Mouse (Mus musculus): ENCODE measurements at regions not wholly inside any gene's neighbourhood (a gene's known extent, or its start where the extent isn't known, plus 50 kb on each side); places are given as distances from the start of the nearest gene placed in this dataset.
A peak's percentile ranks its signal among the peaks of the same experiment; 100 is the strongest.

- no peak for DNase-seq
- intact Hi-C loops (cut with DNase I; ENCODE audit: low total_unique reads): no loop called here
These were observed 531.7 kb upstream of the Mctp2 start for GRCm38 (mm10) chr7:72837992-72838655.

- peak; percentile 27 for DNase-seq
- intact Hi-C loops (cut with DNase I; ENCODE audit: low total_unique reads): no loop called here
These were observed 524.0 kb upstream of the Rgma start for GRCm38 (mm10) chr7:72851346-72851745.

GRCm38 (mm10) chr7:72854501-72855002 is 520.8 kb upstream of the Rgma start:
- no peak for DNase-seq
- intact Hi-C loops (cut with DNase I; ENCODE audit: low total_unique reads): no loop called here

GRCm38 (mm10) chr7:72866966-72867754 is 508.1 kb upstream of the Rgma start:
- intact Hi-C loops (cut with DNase I; ENCODE audit: low total_unique reads): no loop called here
- DNase-seq: no peak

- intact Hi-C loops (cut with DNase I; ENCODE audit: low total_unique reads): no loop called here
These were observed 506.2 kb upstream of the Rgma start for GRCm38 (mm10) chr7:72869068-72869467.

GRCm38 (mm10) chr7:72900816-72901215 is 474.5 kb upstream of the Rgma start:
- intact Hi-C loops (cut with DNase I; ENCODE audit: low total_unique reads): no loop called here
- DNase-seq: no peak

More at GRCm38 (mm10) chr7:72869068-72869467, 506.2 kb upstream of the Rgma start:
- no peak for DNase-seq

- intact Hi-C loops (cut with DNase I; ENCODE audit: low total_unique reads): no loop called here
These were observed 469.4 kb upstream of the Rgma start for GRCm38 (mm10) chr7:72905891-72906290.

GRCm38 (mm10) chr7:72906536-72906935 is 468.8 kb upstream of the Rgma start:
- intact Hi-C loops (cut with DNase I; ENCODE audit: low total_unique reads): no loop called here
- DNase-seq: no peak

More at GRCm38 (mm10) chr7:72905891-72906290, 469.4 kb upstream of the Rgma start:
- DNase-seq: no peak

- intact Hi-C loops (cut with DNase I; ENCODE audit: low total_unique reads): no loop called here
These were observed 448.4 kb upstream of the Rgma start for GRCm38 (mm10) chr7:72926772-72927380.

GRCm38 (mm10) chr7:72938842-72939241 is 436.5 kb upstream of the Rgma start:
- intact Hi-C loops (cut with DNase I; ENCODE audit: low total_unique reads): no loop called here
- DNase-seq: no peak

More at GRCm38 (mm10) chr7:72926772-72927380, 448.4 kb upstream of the Rgma start:
- peak; percentile 10 for DNase-seq

- intact Hi-C loops (cut with DNase I; ENCODE audit: low total_unique reads): no loop called here
- no peak for DNase-seq
These were observed 427.8 kb upstream of the Rgma start for GRCm38 (mm10) chr7:72947531-72947930.

GRCm38 (mm10) chr7:72948026-72948425 is 427.3 kb upstream of the Rgma start:
- intact Hi-C loops (cut with DNase I; ENCODE audit: low total_unique reads): no loop called here
- DNase-seq: no peak

- intact Hi-C loops (cut with DNase I; ENCODE audit: low total_unique reads): no loop called here
- DNase-seq: no peak
These were observed 426.6 kb upstream of the Rgma start for GRCm38 (mm10) chr7:72948666-72949065.

GRCm38 (mm10) chr7:72949886-72950285 is 425.4 kb upstream of the Rgma start:
- no peak for DNase-seq
- intact Hi-C loops (cut with DNase I; ENCODE audit: low total_unique reads): no loop called here

GRCm38 (mm10) chr7:72957674-72958073 is 417.6 kb upstream of the Rgma start:
- no peak for DNase-seq
- intact Hi-C loops (cut with DNase I; ENCODE audit: low total_unique reads): no loop called here

GRCm38 (mm10) chr7:72961321-72961720 is 414.0 kb upstream of the Rgma start:
- intact Hi-C loops (cut with DNase I; ENCODE audit: low total_unique reads): no loop called here
- DNase-seq: no peak

- DNase-seq: no peak
- intact Hi-C loops (cut with DNase I; ENCODE audit: low total_unique reads): no loop called here
These were observed 412.5 kb upstream of the Rgma start for GRCm38 (mm10) chr7:72962815-72963214.

GRCm38 (mm10) chr7:72963908-72964307 is 411.4 kb upstream of the Rgma start:
- intact Hi-C loops (cut with DNase I; ENCODE audit: low total_unique reads): no loop called here

GRCm38 (mm10) chr7:72968193-72968592 is 407.1 kb upstream of the Rgma start:
- DNase-seq: no peak
- intact Hi-C loops (cut with DNase I; ENCODE audit: low total_unique reads): no loop called here

More at GRCm38 (mm10) chr7:72963908-72964307, 411.4 kb upstream of the Rgma start:
- no peak for DNase-seq

- no peak for DNase-seq
- intact Hi-C loops (cut with DNase I; ENCODE audit: low total_unique reads): no loop called here
These were observed 403.6 kb upstream of the Rgma start for GRCm38 (mm10) chr7:72971506-72972267.
